In the genomic region with DNA sequence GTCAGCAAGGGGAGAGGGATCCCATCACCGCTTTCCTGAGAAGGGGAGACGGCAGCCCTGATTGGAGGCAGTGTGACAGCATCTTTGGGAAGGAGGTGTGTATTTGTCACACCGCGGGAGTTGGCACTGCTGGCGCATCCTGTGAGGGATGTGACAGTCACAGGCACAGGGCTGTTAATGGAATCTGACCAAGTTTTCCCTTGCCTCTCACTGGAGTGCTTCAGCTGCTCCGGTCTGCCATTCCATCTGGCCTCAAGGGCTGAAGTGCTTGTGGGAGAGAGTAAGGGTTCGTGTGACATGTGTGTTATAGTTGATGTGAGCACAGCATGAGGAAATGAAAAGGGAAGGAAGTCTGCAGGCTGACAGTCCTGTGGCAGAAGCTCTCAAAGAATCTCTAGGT, we compare ENCODE assay signal across 12 mouse cellular contexts. TPM values are rescaled to one million over a fixed set of nuclear protein-coding genes. Genes with fewer than 3 reads are reported as not detected.
DNase-seq lines count a peak whose midpoint lies in the region; ATAC-seq and TF ChIP-seq lines count a peak whose summit lies in the region.
"Had no signal": no experiment of that assay in that cellular context is flagged by ENCODE, and none has a peak within 500 bp of the region (broad histone marks: within the 10 kb centered on the region; RNA-seq: fewer than 3 reads in every experiment).

No protein-coding gene starts in this region.

- no peak overlapping the region for H3K27ac ChIP-seq in hindbrain, embryonic 14.5 days
- H3K27ac ChIP-seq in hindbrain, embryonic 10.5 days: no peak overlapping the region
- H3K27ac ChIP-seq in cortical plate, adult 2 months (ENCODE audit: insufficient read depth, low read length): no peak overlapping the region
- H3K27ac ChIP-seq in intestine, embryonic 16.5 days (ENCODE audit: low read length): no peak overlapping the region
- H3K27ac ChIP-seq: gastrocnemius, adult 2 months; limb, embryonic 13.5 days had no signal

- 0 out of 2 replicates have a peak, but pooled peaks have one; percentile 23 for TF ChIP-seq POLR2A in cortical plate, adult 2 months (IDR thresholded peaks at IDR 0.05; ENCODE audit: extremely low read depth, insufficient read depth, low read length)

- H3K9me3 ChIP-seq in hindbrain, embryonic 14.5 days (ENCODE audit: control insufficient read depth, low read length): no peaks in the 10 kb centered on the region
- 0 out of 2 replicates have a peak, but pooled peaks cover 4% of the 10 kb centered on the region for H3K9me3 ChIP-seq in hindbrain, embryonic 10.5 days
- H3K9me3 ChIP-seq in intestine, embryonic 16.5 days (ENCODE audit: control insufficient read depth, low read length): no peaks in the 10 kb centered on the region

- ATAC-seq in hindbrain, embryonic 14.5 days (ENCODE audit: low FRiP score): 0 out of 2 replicates have a peak, but pooled peaks have one; percentile 27
- no peak for ATAC-seq in intestine, embryonic 16.5 days

- 66% methylated on average over 7 of the region's 7 CpGs for WGBS in hindbrain, embryonic 14.5 days
- WGBS in hindbrain, embryonic 10.5 days: 76% methylated on average over 7 of the region's 7 CpGs
- 63% methylated on average over 7 of the region's 7 CpGs for WGBS in intestine, embryonic 16.5 days

- TF ChIP-seq CTCF in cortical plate, adult 2 months (IDR thresholded peaks at IDR 0.05; ENCODE audit: extremely low read depth, insufficient read depth, low read length): no peak

- no peaks in the 10 kb centered on the region for H3K36me3 ChIP-seq in hindbrain, embryonic 14.5 days (replicated peaks; ENCODE audit: control insufficient read depth, insufficient read depth)
- no peaks in the 10 kb centered on the region for H3K36me3 ChIP-seq in hindbrain, embryonic 10.5 days
- H3K36me3 ChIP-seq in intestine, embryonic 16.5 days (ENCODE audit: control insufficient read depth, insufficient read depth, low read length): no peaks in the 10 kb centered on the region
- H3K36me3 ChIP-seq: limb, embryonic 13.5 days had no signal

- H3K9ac ChIP-seq in hindbrain, embryonic 14.5 days: no peak overlapping the region
- H3K9ac ChIP-seq in intestine, embryonic 16.5 days (ENCODE audit: low read depth, low read length): no peak overlapping the region
- H3K9ac ChIP-seq: limb, embryonic 13.5 days had no signal

- H3K27me3 ChIP-seq in hindbrain, embryonic 14.5 days (ENCODE audit: control insufficient read depth, insufficient read depth, low read length): no peaks in the 10 kb centered on the region
- H3K27me3 ChIP-seq in hindbrain, embryonic 10.5 days (ENCODE audit: insufficient read depth, poor library complexity, severe bottlenecking): no peaks in the 10 kb centered on the region
- H3K27me3 ChIP-seq in intestine, embryonic 16.5 days (replicated peaks; ENCODE audit: control insufficient read depth, insufficient read depth, low read length): no peaks in the 10 kb centered on the region
- H3K27me3 ChIP-seq: limb, embryonic 13.5 days had no signal

- no peak overlapping the region for H3K4me3 ChIP-seq in hindbrain, embryonic 14.5 days (replicated peaks; ENCODE audit: low read length)
- H3K4me3 ChIP-seq in hindbrain, embryonic 10.5 days: no peak overlapping the region
- H3K4me3 ChIP-seq in cortical plate, adult 2 months (ENCODE audit: insufficient read depth, low read length): no peak overlapping the region
- H3K4me3 ChIP-seq in intestine, embryonic 16.5 days (ENCODE audit: low read length): no peak overlapping the region
- H3K4me3 ChIP-seq: gastrocnemius, adult 2 months; limb, embryonic 13.5 days had no signal

- no peak overlapping the region for H3K4me2 ChIP-seq in hindbrain, embryonic 14.5 days (replicated peaks)
- H3K4me2 ChIP-seq in intestine, embryonic 16.5 days (ENCODE audit: low read depth, low read length): no peak overlapping the region
- H3K4me2 ChIP-seq: limb, embryonic 13.5 days had no signal

- H3K4me1 ChIP-seq in hindbrain, embryonic 14.5 days (replicated peaks; ENCODE audit: control insufficient read depth, insufficient read depth, low read length): no peaks in the 10 kb centered on the region
- H3K4me1 ChIP-seq in hindbrain, embryonic 10.5 days (replicated peaks): 0 out of 2 replicates have a peak, but pooled peaks cover 3% of the 10 kb centered on the region
- H3K4me1 ChIP-seq in cortical plate, adult 2 months (ENCODE audit: control insufficient read depth, insufficient read depth, low read length): peaks cover 8% of the 10 kb centered on the region
- H3K4me1 ChIP-seq in intestine, embryonic 16.5 days (ENCODE audit: control insufficient read depth, insufficient read depth, low read length): no peaks in the 10 kb centered on the region
- H3K4me1 ChIP-seq: limb, embryonic 13.5 days had no signal

- DNase-seq in hindbrain, embryonic 14.5 days (ENCODE audit: low spot score): peak; percentile 53
- DNase-seq in hindbrain, embryonic 10.5 days (ENCODE audit: low spot score): no peak
- peak; percentile 58 to 68 for DNase-seq in layer of hippocampus, postnatal 36 days
- DNase-seq in right cerebral cortex, postnatal 14 days: peak; percentile 46
- DNase-seq in urinary bladder, postnatal 10 days (ENCODE audit: low spot score): no peak
- no peak for DNase-seq in c-Kit-positive CD71-positive TER-119-positive erythroid progenitor cells, embryonic 14.5 days (ENCODE audit: low spot score)
- DNase-seq: embryo, embryonic 11 days; gastrocnemius, adult 2 months; lung, postnatal 4 days had no signal

RNA-seq across cellular contexts. Expression of gene Tbc1d7, which starts 59.0 kb away (rescaled TPM):
- 82.5 and 91.4 TPM in 2 replicates for polyA plus RNA-seq in hindbrain, embryonic 14.5 days (2014; fragmentation: Nextera tagmentation; extraction: Ambion mirVana)
- 62.8 and 73.2 TPM in 2 replicates for polyA plus RNA-seq in hindbrain, embryonic 10.5 days (2016; fragmentation: Nextera tagmentation; extraction: Ambion mirVana)
- 31.1 TPM in 2 replicates for polyA plus RNA-seq in cortical plate, adult 2 months (2012; rRNA removed)
- total RNA-seq in layer of hippocampus, postnatal 36 days (2021): 10 to 100 TPM; 26.2 to 27.2 TPM
- polyA plus RNA-seq in intestine, embryonic 16.5 days (2015; fragmentation: Nextera tagmentation; extraction: Ambion mirVana): 28.0 and 33.9 TPM in 2 replicates

Comparison
In these comparisons a context has a peak if more than half of its experiments do, and no peak if none do; other contexts are left out.
1. DNase-seq: peak in hindbrain, embryonic 14.5 days (single experiment), layer of hippocampus, postnatal 36 days (2 of 2) and right cerebral cortex, postnatal 14 days (single experiment); none in hindbrain, embryonic 10.5 days (single experiment), urinary bladder, postnatal 10 days (single experiment) and c-Kit-positive CD71-positive TER-119-positive erythroid progenitor cells, embryonic 14.5 days (single experiment).